Mouse (Mus musculus) intestine, embryonic 16.5 days (tissue): Measurements from ENCODE around the gene Capn9. TPM values are rescaled to one million over a fixed set of nuclear protein-coding genes. Genes with fewer than 3 reads are reported as not detected.

Experiments
- ATAC-seq: fragments of 200-750 bp; cut with Nextera tagmentation; 2 replicates; pipeline ENCODE4 v1.8.0; 2017; ENCODE audit warnings: moderate TSS enrichment, moderate library complexity
- H3K27ac ChIP-seq: fragments of 300-500 bp; sonication (generic); 2 replicates; pipeline ENCODE4 v1.5.1; 2014; ENCODE audit warnings: mild to moderate bottlenecking, low read length
- H3K27me3 ChIP-seq: fragments of 300-500 bp; sonication (generic); replicated peaks from 2 replicates; pipeline ENCODE4 v1.6.1; 2014; ENCODE audit warnings: low read length, control low read depth, mixed read lengths; ENCODE audit not compliant: control insufficient read depth, insufficient read depth
- H3K36me3 ChIP-seq: fragments of 300-500 bp; sonication (generic); 2 replicates; pipeline ENCODE4 v1.6.1; 2014; ENCODE audit warnings: low read length, control low read depth; ENCODE audit not compliant: control insufficient read depth, insufficient read depth
- H3K4me1 ChIP-seq: fragments of 300-500 bp; sonication (generic); 2 replicates; pipeline ENCODE4 v1.6.1; 2014; ENCODE audit warnings: low read length, control low read depth, mixed read lengths; ENCODE audit not compliant: control insufficient read depth, insufficient read depth
- H3K4me2 ChIP-seq: fragments of 300-500 bp; sonication (generic); 2 replicates; pipeline ENCODE4 v1.6.1; 2014; ENCODE audit warnings: low read depth, low read length, control low read depth
- H3K4me3 ChIP-seq: fragments of 300-500 bp; sonication (generic); 2 replicates; pipeline ENCODE4 v1.5.1; 2014; ENCODE audit warnings: mild to moderate bottlenecking, low read length
- H3K9ac ChIP-seq: fragments of 300-500 bp; sonication (generic); 2 replicates; pipeline ENCODE4 v1.6.1; 2014; ENCODE audit warnings: low read depth, low read length
- H3K9me3 ChIP-seq: fragments of 300-500 bp; sonication (generic); 2 replicates; pipeline ENCODE4 v1.6.1; 2016; ENCODE audit warnings: low read length, control low read depth; ENCODE audit not compliant: control insufficient read depth
- WGBS: fragments of 180-500 bp; shearing (Covaris S2); extraction: QIAGEN DNeasy Blood & Tissue Kit; methylation state at CpG from one replicate; pipeline ENCODE4 v1.1.7; 2014; 5-methylcytosine and 5-hydroxymethylcytosine counted together
- polyA plus RNA-seq: library from polyadenylated mRNA; unstranded; fragments of >200 nt; fragmentation: Nextera tagmentation; extraction: Ambion mirVana; gene quantifications from 2 replicates; pipeline ENCODE4 v1.2.1, GENCODE M21; 2015

The Capn9 gene
- polyA plus RNA-seq, 1 experiment from 2014 or later = 2.9 TPM

DNA sequence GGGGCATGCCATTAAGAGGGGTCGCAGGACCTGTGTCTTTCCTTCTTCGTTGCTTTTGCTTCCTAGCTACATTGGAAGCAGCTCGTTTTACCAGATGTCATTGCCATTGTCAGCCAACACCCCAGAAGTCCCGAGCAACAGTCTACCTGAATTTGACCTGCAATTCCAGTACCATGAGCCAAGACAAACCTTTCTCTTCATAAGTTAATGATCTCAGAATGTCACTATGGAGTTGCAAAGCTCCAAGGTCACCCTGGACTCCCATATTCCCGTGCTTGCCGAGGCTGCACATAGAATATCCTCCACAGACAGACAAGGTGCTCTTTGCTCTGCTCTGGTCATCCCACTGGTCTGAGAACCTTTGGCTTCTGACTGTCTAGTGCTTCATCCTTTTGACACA lies 8.8 kb upstream of the Capn9 start:
- Histone ChIP-seq H3K4me3 (no peak overlapping the region), H3K27ac (no peak overlapping the region), H3K9ac (no peak overlapping the region), H3K27me3 (no peaks in the 10 kb centered on the region), H3K9me3 (no peaks in the 10 kb centered on the region), H3K36me3 (no peaks in the 10 kb centered on the region), H3K4me2 (no peak overlapping the region), H3K4me1 (peaks cover 18% of the 10 kb centered on the region)
- WGBS = 73% methylated on average over 6 of the region's 6 CpGs
- ATAC-seq = no peak

DNA sequence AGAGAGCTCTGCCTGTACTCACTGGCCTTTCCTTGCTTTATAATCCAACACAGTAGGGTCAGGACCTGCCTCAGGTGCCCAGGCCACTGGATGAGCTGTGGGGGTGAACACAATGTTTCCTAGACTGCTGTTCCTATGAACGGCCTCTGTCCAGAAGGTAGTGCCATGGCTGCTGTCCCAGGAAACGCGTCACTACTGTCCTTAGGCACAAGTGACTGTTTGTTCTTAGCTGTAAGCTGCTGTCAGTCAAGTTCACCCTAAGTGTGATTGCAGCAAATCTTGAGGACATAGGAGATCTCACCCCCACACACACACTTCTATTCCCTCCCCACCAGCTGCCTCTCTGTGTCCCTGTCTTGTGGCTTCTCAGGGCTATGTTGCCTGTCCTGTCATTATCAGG lies 8.3 kb upstream of the Capn9 start:
- Histone ChIP-seq H3K4me1 (peaks cover 20% of the 10 kb centered on the region), H3K36me3 (no peaks in the 10 kb centered on the region), H3K9me3 (no peaks in the 10 kb centered on the region), H3K4me3 (no peak overlapping the region), H3K9ac (no peak overlapping the region), H3K27me3 (no peaks in the 10 kb centered on the region), H3K27ac (no peak overlapping the region), H3K4me2 (no peak overlapping the region)
- WGBS = 79% methylated on average over 3 of the region's 3 CpGs
- ATAC-seq = no peak

- no peaks in the 10 kb centered on the region for H3K36me3 ChIP-seq
- no peak overlapping the region for H3K4me2 ChIP-seq
- ATAC-seq = no peak
- no peak overlapping the region for H3K9ac ChIP-seq
- 72% methylated on average over 2 of the region's 2 CpGs for WGBS
- H3K4me1 ChIP-seq = peaks cover 23% of the 10 kb centered on the region
- no peaks in the 10 kb centered on the region for H3K27me3 ChIP-seq
- H3K27ac ChIP-seq = no peak overlapping the region
- H3K9me3 ChIP-seq = no peaks in the 10 kb centered on the region
- no peak overlapping the region for H3K4me3 ChIP-seq
Observed at GRCm38 (mm10) chr8:124569100-124569499, 6.8 kb upstream of the Capn9 start.

DNA sequence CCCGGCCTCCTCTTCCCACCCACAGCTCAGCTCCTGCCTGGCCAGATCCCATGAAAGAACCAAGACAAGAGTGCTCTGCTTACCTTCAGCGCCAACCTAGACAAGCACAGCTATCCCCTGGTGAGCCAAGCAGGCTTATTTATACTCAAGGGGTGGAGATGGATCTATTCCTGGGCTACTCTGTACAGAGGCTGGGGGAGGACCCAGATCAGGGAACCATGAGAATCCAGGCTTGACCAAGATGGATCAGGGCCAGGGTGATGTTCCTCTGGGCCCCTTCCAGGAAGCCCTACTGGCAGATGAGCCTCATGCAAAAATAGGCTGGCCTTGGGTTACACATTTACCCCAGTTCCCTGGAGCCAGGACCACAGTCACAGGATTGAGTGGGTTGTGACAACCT lies 6.3 kb upstream of the Capn9 start, which contains the start of gene Agt:
Gene Agt (minus strand): TSS at position 114 of the 400 bp plus-strand sequence.
- Histone ChIP-seq H3K27ac (peak within 1 kb of the TSS; percentile 80), H3K9ac (no peak within 1 kb of the TSS), H3K36me3 (no peaks in the 10 kb centered on the region), H3K27me3 (no peaks in the 10 kb centered on the region), H3K4me3 (no peak within 1 kb of the TSS), H3K4me2 (no peak within 1 kb of the TSS), H3K9me3 (no peaks in the 10 kb centered on the region), H3K4me1 (peaks cover 23% of the 10 kb centered on the region)
- WGBS = 68% methylated on average over 2 of the region's 2 CpGs
- no peak for ATAC-seq

DNA sequence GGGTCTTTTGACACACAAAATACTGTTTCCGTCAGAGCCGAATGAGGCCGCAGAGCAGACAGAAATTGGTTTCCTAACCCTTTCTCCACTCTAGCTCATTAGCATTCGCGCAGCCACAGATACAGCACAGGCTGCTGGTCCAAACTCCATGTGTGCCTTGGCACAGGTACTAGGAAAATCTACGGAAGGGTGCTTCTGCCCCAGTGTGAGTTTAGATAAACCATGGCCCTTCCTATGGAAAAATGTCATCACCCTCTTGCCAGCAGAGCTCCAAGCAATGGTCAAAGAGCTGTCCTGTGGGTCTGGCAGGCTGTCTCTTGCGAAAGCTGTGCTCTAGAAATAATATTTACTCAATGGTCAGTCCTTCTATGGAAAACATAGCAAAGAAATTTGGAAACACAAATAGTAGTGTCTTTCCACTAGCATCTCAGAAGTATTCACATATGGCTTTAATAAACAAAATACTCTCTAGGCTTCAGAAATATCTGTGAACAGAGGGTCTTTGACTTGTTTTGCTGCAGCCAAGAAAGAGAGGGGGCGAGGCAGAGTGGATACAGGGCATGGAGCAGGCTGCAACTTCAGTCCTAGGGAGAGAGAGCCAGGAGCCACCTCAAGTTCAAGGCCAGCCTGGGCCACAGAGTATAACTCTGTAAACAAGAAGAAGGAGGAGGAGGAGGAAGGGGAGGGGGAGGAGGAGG lies 4.0 kb upstream of the Capn9 start:
- H3K27me3 ChIP-seq = no peaks in the 10 kb centered on the region
- H3K9ac ChIP-seq = no peak overlapping the region
- peaks cover 23% of the 10 kb centered on the region for H3K4me1 ChIP-seq
- H3K27ac ChIP-seq = peak overlapping the region; percentile 80
- no peak overlapping the region for H3K4me3 ChIP-seq
- no peaks in the 10 kb centered on the region for H3K36me3 ChIP-seq
- H3K9me3 ChIP-seq = no peaks in the 10 kb centered on the region
- peak; percentile 58 for ATAC-seq
- 56% methylated on average over 8 of the region's 8 CpGs for whole genome bisulfite sequencing
- no peak overlapping the region for H3K4me2 ChIP-seq

GRCm38 (mm10) chr8:124572430-124572775 lies 3.5 kb upstream of the Capn9 start:
- H3K27ac ChIP-seq = peak overlapping the region; percentile 48
- H3K9me3 ChIP-seq = no peaks in the 10 kb centered on the region
- no peaks in the 10 kb centered on the region for H3K27me3 ChIP-seq
- H3K9ac ChIP-seq = no peak overlapping the region
- H3K4me2 ChIP-seq = no peak overlapping the region
- no peak overlapping the region for H3K4me3 ChIP-seq
- ATAC-seq = no peak
- H3K36me3 ChIP-seq = no peaks in the 10 kb centered on the region
- peaks cover 23% of the 10 kb centered on the region for H3K4me1 ChIP-seq

DNA sequence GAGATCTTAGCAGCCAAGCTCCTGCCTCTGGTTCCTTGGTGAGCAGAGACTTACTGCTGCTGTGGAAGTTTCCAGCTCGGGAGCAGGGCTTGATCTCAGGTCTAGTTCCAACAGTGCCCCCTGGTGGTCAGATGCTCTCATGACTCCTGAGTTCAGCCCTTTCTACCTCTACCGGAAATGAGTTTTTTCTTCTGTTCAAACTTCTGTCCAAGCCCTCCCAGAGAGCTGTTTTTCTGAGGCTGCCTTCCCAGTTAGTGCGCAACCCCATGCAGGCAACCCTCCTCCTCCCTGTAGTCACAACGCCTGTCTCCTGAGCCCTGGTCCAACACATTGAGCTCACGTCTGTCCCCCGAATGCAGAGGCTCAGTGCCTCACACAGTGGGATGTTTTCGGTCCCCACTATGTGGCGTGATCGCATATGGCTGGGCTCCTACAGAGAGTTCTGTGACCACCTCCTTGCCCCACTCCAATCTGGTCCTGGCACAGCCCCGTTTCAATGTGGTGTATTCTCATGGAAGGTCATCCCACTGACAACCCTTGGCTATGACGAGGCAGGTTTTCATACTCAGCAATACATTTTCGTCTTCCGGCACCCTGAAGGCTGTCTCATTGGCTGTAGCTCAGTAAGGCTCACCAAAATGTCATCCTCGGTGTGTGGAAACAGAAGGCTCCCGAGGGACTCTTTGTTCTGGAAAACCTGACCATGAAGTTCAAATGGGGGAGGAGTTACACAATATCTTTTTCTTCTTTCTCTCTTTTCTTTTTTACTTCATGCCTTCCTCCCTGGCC lies 2.2 kb upstream of the Capn9 start:
- Histone ChIP-seq H3K4me1 (peaks cover 23% of the 10 kb centered on the region), H3K9me3 (no peaks in the 10 kb centered on the region), H3K27ac (peak overlapping the region; percentile 78), H3K4me3 (no peak overlapping the region), H3K27me3 (no peaks in the 10 kb centered on the region), H3K9ac (0 out of 2 replicates have a peak overlapping the region, but pooled peaks have one; percentile 29), H3K4me2 (no peak overlapping the region), H3K36me3 (no peaks in the 10 kb centered on the region)
- ATAC-seq = peak; percentile 57
- 60% methylated on average over 15 of the region's 15 CpGs for WGBS

DNA sequence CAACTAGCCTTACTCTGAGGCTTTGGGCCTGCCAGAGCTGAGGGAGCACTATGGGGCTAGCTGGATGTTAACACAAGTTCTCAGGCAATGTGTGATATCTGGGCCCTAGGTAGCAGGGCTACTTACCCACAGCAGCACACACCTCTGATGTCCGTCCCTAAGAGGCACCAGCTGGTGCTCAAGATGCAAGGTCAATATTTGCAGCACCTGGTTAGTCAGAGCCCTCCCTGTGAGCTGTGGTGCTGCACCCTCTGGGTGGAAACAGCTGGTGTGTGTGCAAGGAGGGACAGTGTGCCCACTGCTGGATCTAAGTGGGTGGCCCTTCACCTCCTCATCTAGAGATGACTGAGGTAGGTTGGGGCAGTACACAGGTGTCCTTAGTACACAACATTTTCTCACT lies 840 bp downstream of the Capn9 start:
- no peaks in the 10 kb centered on the region for H3K27me3 ChIP-seq
- H3K36me3 ChIP-seq = no peaks in the 10 kb centered on the region
- no peak overlapping the region for H3K9ac ChIP-seq
- H3K9me3 ChIP-seq = no peaks in the 10 kb centered on the region
- H3K4me3 ChIP-seq = no peak overlapping the region
- ATAC-seq = peak; percentile 24; the same call in 1 of the 2 replicates
- no peak overlapping the region for H3K27ac ChIP-seq
- H3K4me2 ChIP-seq = no peak overlapping the region
- WGBS = 59% methylated on average over 1 of the region's 1 CpGs
- H3K4me1 ChIP-seq = peaks cover 5% of the 10 kb centered on the region

GRCm38 (mm10) chr8:124585718-124586425 lies 10.0 kb downstream of the Capn9 start:
- Histone ChIP-seq H3K36me3 (no peaks in the 10 kb centered on the region), H3K4me1 (peaks cover 4% of the 10 kb centered on the region; the same call in 1 of the 2 replicates), H3K4me3 (no peak overlapping the region), H3K9ac (no peak overlapping the region; the same call in 1 of the 2 replicates), H3K4me2 (no peak overlapping the region), H3K27ac (0 out of 2 replicates have a peak overlapping the region, but pooled peaks have one; percentile 16), H3K27me3 (no peaks in the 10 kb centered on the region), H3K9me3 (no peaks in the 10 kb centered on the region)
- ATAC-seq = peak; percentile 80
- WGBS = 33% methylated on average over 3 of the region's 3 CpGs
